Mouse (Mus musculus) G1E (cell line): ENCODE data around the gene Rnf133.

Experiments
- CTCF ChIP-seq: IDR thresholded peaks from 2 replicates; pipeline ENCODE4 v1.5.1; 2012; ENCODE audit warnings: low read depth, low read length, inconsistent platforms, mixed read lengths
- GATA1 ChIP-seq: IDR thresholded peaks from 2 replicates; pipeline ENCODE4 v1.6.1; 2012; ENCODE audit warnings: borderline replicate concordance, low read length, inconsistent platforms, mixed read lengths

GRCm38 (mm10) chr6:23650205-23650604, at the start of gene Rnf133:
- TF ChIP-seq GATA1 (no peak), CTCF (no peak)
